Mouse (Mus musculus): Measurements from ENCODE around the gene Mta3. TPM values are rescaled to one million over a fixed set of nuclear protein-coding genes. Genes with fewer than 3 reads are reported as not detected.

Gene Mta3
- polyA plus RNA-seq, 1 experiment from 2014 or later, result 42.2 TPM

DNA sequence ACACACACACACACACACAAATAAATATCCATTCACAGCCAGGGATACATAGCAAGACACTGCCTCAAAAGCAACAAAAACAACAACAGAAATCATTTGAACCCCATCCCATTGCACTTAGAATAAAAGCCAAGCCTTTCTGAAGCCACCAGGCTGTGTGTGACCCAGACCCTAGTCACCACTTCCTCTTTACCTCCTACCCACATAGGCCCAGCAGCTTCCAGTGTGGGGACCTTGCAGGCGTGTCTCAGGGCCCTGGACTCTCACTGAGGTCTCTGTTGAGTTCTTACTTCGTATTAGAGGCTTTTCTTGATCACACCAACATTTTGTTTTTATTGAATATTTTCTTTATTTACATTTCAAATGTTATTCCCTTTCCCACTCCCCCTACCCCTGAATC, 10.2 kb upstream of the Mta3 start:
- 89% methylated on average over 2 of the region's 2 CpGs for WGBS
- no peak overlapping the region for H3K27ac ChIP-seq
- no peaks in the 10 kb centered on the region for H3K4me1 ChIP-seq (replicated peaks; ENCODE audit: insufficient read depth, low read length)
- H3K4me3 ChIP-seq (replicated peaks; ENCODE audit: low read depth, low read length), result no peak overlapping the region
- no peak for DNase-seq (ENCODE audit: low spot score)
- no peaks in the 10 kb centered on the region for H3K9me3 ChIP-seq (replicated peaks; ENCODE audit: low read length)
- no peak overlapping the region for H3K4me2 ChIP-seq (ENCODE audit: low read length)
- no peak for ATAC-seq (replicated peaks; ENCODE audit: low FRiP score, low read depth)
- H3K36me3 ChIP-seq (ENCODE audit: insufficient read depth, low read length), result no peaks in the 10 kb centered on the region
- no peaks in the 10 kb centered on the region for H3K27me3 ChIP-seq (ENCODE audit: insufficient read depth, low read length)
- H3K9ac ChIP-seq (ENCODE audit: low read depth, low read length), result no peak overlapping the region
- no peak for TF ChIP-seq CTCF (IDR thresholded peaks at IDR 0.05; ENCODE audit: low read depth)

DNA sequence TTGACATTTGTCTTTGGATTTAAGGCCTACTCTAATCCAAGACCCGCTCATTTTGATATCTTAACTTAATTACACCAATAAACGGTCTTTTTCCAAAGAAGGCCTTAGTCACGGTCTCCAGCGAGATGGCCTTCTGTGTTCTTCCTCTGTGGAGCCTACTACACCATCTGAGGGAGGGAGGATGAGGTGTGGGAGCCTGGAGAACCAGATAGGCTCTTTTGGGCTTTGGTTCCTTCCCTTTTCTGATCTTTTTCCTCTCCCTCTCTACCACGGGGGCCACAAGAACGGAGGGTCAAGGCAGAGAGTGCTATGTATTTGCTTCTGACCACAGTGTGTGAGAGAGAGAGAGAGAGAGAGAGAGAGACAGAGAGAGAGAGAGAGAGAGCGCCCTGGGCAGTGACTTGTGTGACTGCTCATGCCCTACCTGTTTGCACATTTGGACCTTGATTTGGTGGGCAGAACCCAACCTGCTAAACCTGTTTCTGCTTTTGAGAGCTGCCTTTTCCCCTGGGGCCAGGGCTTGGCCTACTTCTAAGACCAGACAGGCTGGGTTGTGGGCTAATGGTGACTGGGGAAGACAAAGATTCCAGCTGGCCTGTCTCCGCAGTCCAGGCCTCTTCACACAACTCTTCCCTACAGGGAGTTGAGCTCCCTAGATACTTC, 6.8 kb upstream of the Mta3 start:
- Histone ChIP-seq H3K9ac (ENCODE audit: low read depth, low read length) (no peak overlapping the region), H3K36me3 (ENCODE audit: insufficient read depth, low read length) (no peaks in the 10 kb centered on the region), H3K4me1 (replicated peaks; ENCODE audit: insufficient read depth, low read length) (no peaks in the 10 kb centered on the region), H3K27me3 (ENCODE audit: insufficient read depth, low read length) (no peaks in the 10 kb centered on the region), H3K4me2 (ENCODE audit: low read length) (no peak overlapping the region), H3K27ac (no peak overlapping the region), H3K9me3 (replicated peaks; ENCODE audit: low read length) (no peaks in the 10 kb centered on the region), H3K4me3 (replicated peaks; ENCODE audit: low read depth, low read length) (no peak overlapping the region)
- ATAC-seq (replicated peaks; ENCODE audit: low FRiP score, low read depth) (peak; percentile 54; the same call in 1 of the 2 replicates), DNase-seq (ENCODE audit: low spot score) (no peak)
- no peak for TF ChIP-seq CTCF (IDR thresholded peaks at IDR 0.05; ENCODE audit: low read depth)
- WGBS, result 71% methylated on average over 8 of the region's 8 CpGs

DNA sequence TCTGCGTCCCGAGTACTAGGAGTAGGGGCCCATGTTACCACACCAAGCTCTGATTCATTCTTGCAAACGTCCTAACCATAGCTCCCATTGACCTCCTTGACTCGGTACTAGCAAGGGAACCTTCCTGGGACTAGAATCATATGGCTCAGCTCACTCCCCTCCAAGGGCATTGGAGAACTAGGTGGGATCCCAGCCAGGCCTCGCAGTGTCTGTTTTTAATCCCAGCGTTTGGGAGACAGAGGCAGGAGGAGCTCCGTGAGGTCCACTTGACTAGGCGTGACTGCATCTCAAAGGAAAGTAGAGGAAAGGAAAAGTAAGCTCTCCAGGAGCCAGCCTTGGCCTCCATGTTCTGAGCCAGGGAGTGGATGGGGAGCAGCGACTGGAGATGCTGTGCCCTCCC, 5.8 kb upstream of the Mta3 start:
- ATAC-seq (replicated peaks; ENCODE audit: low FRiP score, low read depth) (no peak), DNase-seq (ENCODE audit: low spot score) (no peak)
- Histone ChIP-seq H3K4me2 (ENCODE audit: low read length) (no peak overlapping the region), H3K27ac (no peak overlapping the region), H3K9ac (ENCODE audit: low read depth, low read length) (no peak overlapping the region), H3K36me3 (ENCODE audit: insufficient read depth, low read length) (no peaks in the 10 kb centered on the region), H3K4me3 (replicated peaks; ENCODE audit: low read depth, low read length) (no peak overlapping the region), H3K27me3 (ENCODE audit: insufficient read depth, low read length) (no peaks in the 10 kb centered on the region), H3K9me3 (replicated peaks; ENCODE audit: low read length) (no peaks in the 10 kb centered on the region), H3K4me1 (replicated peaks; ENCODE audit: insufficient read depth, low read length) (no peaks in the 10 kb centered on the region)
- 71% methylated on average over 9 of the region's 9 CpGs for WGBS
- TF ChIP-seq CTCF (IDR thresholded peaks at IDR 0.05; ENCODE audit: low read depth), result no peak

DNA sequence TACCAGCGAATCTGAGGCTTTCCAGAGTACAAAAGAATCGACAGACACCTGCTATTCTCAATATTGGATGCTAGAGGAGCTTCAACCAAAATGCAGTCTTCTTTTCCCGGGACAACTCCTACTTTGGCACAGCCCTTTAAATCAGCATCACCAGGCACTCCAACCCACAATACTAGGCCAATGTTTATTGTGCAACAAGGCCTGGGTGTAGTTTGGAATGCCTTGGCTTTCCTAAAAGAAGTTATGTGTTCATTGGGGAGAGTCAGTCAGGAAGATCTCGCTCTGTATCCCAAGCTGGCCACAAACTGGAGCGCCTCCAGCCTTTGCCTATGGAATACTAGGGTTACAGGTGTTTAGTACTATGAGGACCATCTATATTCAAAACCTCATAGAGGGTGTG, 1.5 kb upstream of the Mta3 start:
- H3K4me3 ChIP-seq (replicated peaks; ENCODE audit: low read depth, low read length), result no peak overlapping the region
- ATAC-seq (replicated peaks; ENCODE audit: low FRiP score, low read depth), result no peak
- no peaks in the 10 kb centered on the region for H3K36me3 ChIP-seq (ENCODE audit: insufficient read depth, low read length)
- H3K27ac ChIP-seq, result no peak overlapping the region
- no peak for TF ChIP-seq CTCF (IDR thresholded peaks at IDR 0.05; ENCODE audit: low read depth)
- no peak for DNase-seq (ENCODE audit: low spot score)
- no peaks in the 10 kb centered on the region for H3K27me3 ChIP-seq (ENCODE audit: insufficient read depth, low read length)
- no peaks in the 10 kb centered on the region for H3K9me3 ChIP-seq (replicated peaks; ENCODE audit: low read length)
- WGBS, result 88% methylated on average over 5 of the region's 5 CpGs
- no peak overlapping the region for H3K4me2 ChIP-seq (ENCODE audit: low read length)
- H3K9ac ChIP-seq (ENCODE audit: low read depth, low read length), result no peak overlapping the region
- H3K4me1 ChIP-seq (replicated peaks; ENCODE audit: insufficient read depth, low read length), result no peaks in the 10 kb centered on the region

DNA sequence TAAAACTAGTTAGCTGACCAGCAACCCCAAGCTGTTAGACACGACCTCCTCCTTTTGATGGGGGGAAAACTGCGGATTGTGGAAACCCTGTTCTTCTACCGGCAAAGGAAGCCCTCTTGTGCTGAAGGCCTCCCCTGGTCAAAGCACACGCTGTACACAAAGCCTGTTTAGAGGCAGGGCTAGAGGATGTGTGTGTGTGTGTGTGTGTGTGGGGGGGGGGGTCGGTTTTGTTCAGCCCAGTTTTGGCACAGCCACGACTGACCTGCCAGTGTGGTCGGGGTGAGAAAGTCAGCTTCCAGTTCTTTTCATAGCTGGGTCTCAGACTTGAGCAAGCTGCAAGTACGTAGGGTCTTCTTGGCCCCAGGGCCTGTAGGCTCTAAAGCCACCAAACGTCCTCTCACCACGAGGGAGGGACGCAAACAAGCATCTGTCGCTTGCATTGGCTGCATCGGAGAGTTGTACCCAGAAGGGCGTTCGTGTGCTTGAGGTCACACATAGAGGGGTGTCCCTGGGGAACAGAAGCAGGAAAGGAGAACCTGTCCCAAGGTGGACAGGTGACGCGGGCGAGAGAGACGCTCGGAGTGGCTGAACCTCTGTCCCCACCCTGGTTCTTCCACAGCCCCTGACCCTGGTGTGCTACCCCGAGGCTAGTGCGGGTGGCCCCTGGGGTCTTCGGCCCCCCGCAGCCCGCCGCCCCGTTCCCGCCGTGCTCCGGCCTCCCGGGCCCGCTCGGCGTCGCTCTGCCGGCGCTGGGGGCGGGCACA, 429 bp upstream of the Mta3 start:
- no peak for TF ChIP-seq CTCF (IDR thresholded peaks at IDR 0.05; ENCODE audit: low read depth)
- DNase-seq (ENCODE audit: low spot score) (peak; percentile 78), ATAC-seq (replicated peaks; ENCODE audit: low FRiP score, low read depth) (peak; percentile 69)

DNA sequence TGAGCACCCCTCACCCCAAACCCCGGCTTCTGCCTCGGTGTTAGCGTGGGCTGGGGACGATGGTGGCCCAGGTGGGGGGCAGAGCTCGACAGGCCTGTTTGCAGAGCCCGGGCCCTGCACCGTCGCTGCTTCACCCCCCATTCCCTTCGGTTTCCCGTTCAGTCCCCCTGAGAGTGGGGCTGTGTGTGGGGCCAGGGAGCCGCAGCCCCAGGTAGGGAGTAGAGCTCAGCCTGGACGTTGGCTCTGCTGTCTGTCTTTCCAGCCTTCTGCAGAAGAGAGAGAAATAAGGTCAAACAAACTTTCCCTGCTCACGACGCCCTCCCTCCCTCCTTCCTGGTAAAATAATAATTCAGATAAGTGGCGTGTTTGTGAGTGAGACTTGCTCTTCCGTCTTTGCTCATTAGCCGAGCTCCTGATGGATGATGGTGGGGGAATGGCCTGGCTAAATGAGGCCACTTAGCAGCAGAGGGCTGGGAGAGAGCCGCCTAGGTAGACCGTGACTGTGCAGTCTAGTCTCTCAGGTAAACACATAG, 697 bp downstream of the Mta3 start:
- no peaks in the 10 kb centered on the region for H3K4me1 ChIP-seq (replicated peaks; ENCODE audit: insufficient read depth, low read length)
- no peak for TF ChIP-seq CTCF (IDR thresholded peaks at IDR 0.05; ENCODE audit: low read depth)
- H3K9me3 ChIP-seq (replicated peaks; ENCODE audit: low read length), result no peaks in the 10 kb centered on the region
- H3K27me3 ChIP-seq (ENCODE audit: insufficient read depth, low read length), result no peaks in the 10 kb centered on the region
- DNase-seq (ENCODE audit: low spot score), result peak; percentile 72
- H3K4me2 ChIP-seq (ENCODE audit: low read length), result peak overlapping the region; percentile 84
- peak overlapping the region; percentile 91 for H3K4me3 ChIP-seq (replicated peaks; ENCODE audit: low read depth, low read length)
- ATAC-seq (replicated peaks; ENCODE audit: low FRiP score, low read depth), result peak; percentile 57
- 1% methylated on average over 19 of the region's 19 CpGs for WGBS
- peak overlapping the region; percentile 97 for H3K9ac ChIP-seq (ENCODE audit: low read depth, low read length)
- H3K27ac ChIP-seq, result peak overlapping the region; percentile 97
- H3K36me3 ChIP-seq (ENCODE audit: insufficient read depth, low read length), result 0 out of 2 replicates have a peak, but pooled peaks cover 1% of the 10 kb centered on the region

More for the DNA sequence above, 429 bp upstream of the Mta3 start:
- Histone ChIP-seq H3K9me3 (replicated peaks; ENCODE audit: low read length) (no peaks in the 10 kb centered on the region), H3K9ac (ENCODE audit: low read depth, low read length) (peak overlapping the region; percentile 97), H3K4me2 (ENCODE audit: low read length) (peak overlapping the region; percentile 84), H3K4me3 (replicated peaks; ENCODE audit: low read depth, low read length) (peak overlapping the region; percentile 91), H3K4me1 (replicated peaks; ENCODE audit: insufficient read depth, low read length) (no peaks in the 10 kb centered on the region), H3K36me3 (ENCODE audit: insufficient read depth, low read length) (no peaks in the 10 kb centered on the region), H3K27me3 (ENCODE audit: insufficient read depth, low read length) (no peaks in the 10 kb centered on the region), H3K27ac (peak overlapping the region; percentile 97)
- 4% methylated on average over 38 of the region's 38 CpGs for WGBS

Measured in kidney, postnatal 0 days (tissue).